Mouse (Mus musculus): ENCODE data around the gene Dlgap1.

Gene Dlgap1

DNA sequence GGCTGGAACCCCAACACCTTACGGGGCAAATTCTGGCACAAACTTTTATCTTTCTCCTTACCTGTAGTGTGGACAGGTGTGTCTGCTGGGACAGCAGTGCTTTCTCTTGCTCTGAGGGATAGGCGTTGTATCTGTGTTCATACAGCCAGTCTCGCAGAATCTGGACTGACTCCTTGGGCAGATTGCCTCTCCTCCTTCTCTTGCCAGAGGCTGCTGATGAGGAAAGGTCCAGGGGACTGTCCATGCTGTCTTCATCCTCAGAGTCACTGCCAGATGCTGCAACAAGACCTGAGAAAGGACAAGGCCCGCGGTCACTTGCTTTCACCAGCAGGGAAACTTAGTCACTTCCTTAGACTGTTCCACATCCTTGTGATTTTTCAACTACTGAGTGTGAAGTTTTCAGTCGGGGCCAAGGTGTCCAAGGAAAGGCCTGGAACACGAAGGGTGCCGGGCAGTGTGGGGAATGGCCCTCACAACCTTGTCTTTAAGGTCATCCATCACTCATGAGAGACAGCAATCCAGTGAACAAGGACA is 877.3 kb downstream of the Dlgap1 start:
- DNase-seq (ENCODE audit: low spot score), result no peak

DNA sequence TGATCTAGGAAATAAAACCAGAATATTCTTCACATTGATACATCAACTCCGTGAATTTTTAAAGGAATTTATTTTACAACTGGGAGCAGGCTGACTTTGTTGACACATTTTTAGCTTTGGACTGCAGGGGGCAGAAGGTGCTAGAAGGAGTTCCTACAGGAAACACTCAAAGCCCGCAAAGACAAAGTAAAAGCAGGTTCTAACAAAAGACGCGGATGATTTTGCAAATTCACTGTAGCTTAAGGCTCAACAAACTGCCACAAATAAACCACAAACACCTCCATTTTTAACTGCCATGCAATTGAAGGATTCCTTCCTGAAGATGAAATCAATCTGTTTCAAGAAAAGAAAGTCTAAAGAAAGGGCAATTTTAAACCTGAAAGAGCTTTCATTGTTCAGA is 878.2 kb downstream of the Dlgap1 start:
- DNase-seq (ENCODE audit: low spot score), result no peak

DNA sequence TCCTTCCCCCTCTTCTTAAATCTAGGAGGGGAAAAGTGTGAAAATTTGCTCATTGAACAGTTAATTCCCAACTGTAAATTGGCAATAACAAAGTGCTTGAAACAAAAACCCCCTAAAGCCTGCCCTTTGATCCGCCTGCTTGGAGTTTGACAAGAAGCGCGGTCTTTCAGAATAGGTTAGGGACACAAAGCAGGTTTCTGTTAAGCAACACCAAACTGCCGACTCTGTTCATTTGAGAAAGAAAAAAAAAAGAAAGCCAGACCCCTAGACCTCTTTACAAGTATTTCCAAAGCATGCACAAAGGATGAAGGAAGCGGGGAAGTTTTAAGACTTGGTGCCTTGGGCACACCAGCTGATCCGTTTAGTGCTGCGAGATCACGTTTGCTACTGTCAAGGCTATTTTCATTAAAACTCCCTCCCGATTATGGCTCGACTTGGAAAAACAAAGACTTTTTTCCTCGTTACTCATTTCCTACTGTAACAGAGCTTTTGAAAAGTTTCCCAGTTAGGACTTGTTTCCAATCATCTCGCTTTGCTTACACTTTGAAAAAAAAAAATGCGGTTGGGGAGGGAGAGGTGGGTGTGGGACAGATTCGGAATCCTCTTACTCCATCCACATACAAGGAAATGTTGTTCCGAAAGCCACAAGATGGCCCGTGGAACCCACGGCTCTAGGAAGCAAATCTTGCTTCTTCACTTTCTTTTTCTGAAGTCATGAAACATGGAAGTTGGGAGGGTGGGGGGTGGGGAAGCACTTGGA is 879.1 kb downstream of the Dlgap1 start:
- no peak for DNase-seq (ENCODE audit: low spot score)

DNA sequence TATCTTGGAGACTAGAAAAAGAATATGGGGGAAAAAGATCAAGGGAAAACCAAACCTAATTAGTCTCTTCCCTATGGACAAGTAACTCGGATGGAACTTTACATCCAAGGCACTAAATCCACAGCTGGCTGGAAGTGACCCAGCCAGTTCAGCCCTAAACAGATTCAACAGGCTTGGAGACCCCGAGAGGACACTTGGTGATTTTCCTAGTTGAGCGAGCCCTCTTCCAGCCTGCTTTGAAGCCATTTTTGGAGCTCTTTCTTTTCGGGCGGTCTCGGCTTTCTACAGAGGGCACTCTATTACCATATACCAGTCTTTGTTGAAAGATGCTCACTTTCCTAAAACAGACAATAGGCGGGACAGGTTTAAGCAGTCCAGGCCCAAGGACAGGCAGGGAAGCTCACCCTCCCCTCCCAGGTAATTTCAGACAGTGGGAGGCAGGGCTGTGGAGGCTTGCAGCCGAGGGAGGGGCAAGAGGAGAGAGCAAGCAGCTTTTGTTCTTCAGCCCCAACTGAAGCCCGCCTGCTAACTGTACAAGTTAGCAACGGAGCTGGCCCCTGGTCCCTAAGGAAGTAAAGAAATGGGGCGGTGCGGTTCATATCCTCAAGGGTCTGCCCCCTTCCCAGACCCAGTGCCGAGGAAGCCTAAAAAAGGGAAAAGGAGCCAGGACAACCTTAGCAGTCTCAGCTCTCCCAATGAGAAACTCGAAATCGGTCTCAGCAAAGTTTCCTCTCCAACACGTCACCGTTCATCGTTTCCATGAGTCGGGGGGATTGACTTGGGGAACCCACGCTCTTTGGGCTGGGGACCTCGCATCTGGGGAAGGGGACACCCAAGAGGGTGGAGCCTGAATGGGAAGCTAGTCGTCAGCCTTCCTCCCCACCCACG is 879.9 kb downstream of the Dlgap1 start:
- no peak for DNase-seq (ENCODE audit: low spot score)

DNA sequence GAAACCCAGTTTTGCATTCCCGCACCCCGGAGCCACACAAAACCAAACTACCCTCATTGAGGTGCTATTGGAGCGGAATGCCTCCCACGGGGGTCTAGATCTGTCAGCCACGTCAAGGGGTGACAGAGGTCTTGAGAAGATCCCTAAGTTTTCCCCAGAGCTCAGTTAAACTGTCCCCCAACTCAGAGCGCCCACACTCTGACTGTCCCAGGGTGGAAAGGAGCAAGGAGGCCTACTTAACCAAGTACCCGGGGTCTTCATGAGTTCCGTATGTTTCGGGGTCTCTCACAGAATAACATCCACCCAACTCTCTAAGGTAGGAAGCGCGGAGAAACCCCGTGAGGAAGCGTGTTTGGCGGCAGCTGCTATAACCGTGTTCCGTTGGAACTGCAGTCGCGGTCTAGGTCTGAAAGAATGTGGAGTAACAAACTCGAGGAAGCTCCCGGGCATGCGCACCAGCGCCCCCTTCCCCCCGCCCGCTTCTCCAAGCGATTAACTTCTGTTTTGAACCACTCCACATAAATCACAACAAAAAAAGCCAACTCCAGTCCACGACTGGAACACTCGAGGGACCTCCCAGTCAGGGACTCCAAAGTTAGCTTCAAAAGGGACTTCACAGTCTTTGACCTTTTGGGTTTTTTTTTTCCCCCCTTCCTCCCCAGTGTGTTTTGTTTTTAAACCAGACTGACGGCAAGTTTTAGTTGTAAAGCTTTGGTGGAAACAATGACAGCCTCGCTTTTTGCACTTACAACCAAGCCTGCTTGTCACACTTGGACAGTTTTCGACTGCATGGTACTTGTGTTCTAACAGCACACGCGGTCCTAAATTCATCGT is 880.7 kb downstream of the Dlgap1 start:
- DNase-seq (ENCODE audit: low spot score), result no peak

DNA sequence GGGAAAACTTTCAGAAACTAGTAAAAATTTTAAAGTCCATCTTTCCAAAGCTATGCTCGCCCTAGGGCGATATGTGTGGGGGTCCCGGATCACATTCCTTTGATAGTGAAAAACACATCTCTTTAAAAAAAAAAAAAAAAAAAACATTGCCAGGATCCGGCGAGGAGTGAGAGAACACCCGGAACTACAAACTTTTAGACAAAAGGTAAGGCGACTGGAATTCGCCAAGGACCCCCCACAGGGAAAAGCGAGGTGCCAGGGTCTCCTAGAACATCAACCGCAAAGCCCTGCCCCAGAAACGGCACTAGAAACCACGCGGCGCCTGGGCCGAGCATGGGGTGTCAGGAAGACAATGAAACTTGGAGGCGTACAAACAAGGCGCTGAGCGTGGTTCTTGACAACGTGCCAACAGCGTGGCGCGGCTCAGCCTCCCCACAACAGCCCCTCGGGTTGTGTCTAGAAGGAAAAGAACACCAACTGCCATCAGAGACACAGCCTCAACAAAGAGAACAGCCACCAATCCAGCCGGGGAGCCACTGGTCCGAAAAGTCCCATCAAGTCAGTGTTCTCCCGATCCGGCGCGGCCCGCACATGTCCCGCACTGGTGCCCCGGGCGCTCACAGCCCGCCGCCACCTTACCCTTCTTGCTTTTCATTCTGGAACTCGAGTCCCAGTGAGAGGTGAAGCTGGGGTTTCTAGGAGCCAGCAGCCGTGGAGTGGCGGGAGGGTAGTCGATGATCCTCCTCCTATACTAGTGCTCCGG is 881.5 kb downstream of the Dlgap1 start:
- DNase-seq (ENCODE audit: low spot score), result no peak

DNA sequence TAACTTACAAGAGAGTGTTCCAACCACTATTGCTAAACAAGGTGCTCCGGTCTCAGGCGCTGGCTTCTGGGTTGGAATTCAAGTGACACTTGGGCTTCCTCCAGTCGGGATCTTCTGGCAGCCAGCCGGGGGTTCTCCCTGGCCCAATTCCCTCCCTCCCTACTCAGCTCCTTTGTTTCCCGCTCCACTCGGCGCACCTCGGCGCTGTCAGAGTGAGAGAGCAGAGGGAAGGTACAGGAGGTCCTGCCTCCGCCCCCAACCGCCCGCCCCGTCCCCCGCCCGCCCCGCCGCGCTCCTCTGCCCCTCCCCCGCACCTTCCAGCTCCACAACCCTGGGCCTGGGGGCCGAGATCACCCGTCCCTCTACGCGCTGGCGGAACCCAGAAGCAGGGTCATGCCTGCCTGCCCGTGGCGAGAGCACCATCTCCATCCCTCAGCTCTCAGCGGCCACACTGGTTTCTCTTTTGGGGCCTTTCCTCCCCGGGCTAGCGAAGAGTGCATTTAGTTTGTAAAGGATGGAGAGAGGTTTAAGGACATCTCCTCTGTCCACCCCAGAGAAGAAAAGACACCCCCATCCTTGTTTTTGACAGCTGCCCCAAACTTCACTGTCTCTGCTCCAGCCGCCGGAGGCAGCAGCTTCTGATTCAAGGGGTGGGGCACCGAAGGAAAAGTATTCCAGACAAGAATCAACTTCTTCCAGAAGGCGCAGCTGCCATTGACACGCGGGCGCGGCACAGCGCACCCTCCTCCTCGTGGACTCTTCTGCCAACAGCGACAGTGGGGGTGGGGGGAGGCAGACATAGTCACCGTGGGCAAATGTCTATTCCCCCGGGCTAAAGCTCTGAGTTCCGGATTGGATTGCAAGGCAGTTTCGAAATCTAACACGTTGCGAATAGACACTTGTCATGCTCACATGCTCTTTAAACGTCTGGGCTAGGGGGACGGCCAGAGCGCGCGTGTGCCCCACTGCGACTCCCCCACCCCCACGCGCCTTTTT is 882.4 kb downstream of the Dlgap1 start:
- no peak for DNase-seq (ENCODE audit: low spot score)

DNA sequence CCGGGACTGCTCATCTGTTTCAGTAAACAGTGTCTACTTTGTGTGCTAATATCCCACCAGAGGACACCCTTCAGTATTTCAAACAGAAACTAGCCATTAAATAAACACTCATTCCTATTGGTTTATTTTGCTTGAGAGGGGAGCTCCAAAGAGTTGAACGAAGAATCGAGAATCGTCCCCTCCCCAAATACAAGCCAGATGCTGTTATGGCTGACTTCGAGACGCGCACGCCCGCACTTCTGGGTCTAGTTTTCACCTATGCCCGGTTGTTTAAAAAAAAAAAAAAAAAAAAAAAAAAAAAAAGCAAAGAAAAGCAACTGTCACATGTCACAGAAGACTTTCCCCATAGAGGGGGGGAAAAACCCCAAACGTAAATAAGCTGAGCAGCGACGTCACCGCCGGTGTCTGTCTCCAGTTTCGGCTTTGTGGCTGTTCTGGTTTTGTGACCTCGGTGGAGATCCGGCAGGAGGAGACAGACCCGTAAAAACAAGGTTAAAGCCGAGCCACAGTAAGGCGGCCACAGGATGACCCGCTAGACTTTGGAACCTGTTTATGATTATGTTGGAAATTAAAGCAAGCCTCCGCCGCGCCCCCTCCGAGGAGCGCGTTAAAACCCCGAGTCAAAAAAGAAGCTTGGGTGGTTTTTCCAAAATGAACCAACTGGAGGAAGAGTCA is 883.3 kb downstream of the Dlgap1 start:
- DNase-seq (ENCODE audit: low spot score), result no peak

DNA sequence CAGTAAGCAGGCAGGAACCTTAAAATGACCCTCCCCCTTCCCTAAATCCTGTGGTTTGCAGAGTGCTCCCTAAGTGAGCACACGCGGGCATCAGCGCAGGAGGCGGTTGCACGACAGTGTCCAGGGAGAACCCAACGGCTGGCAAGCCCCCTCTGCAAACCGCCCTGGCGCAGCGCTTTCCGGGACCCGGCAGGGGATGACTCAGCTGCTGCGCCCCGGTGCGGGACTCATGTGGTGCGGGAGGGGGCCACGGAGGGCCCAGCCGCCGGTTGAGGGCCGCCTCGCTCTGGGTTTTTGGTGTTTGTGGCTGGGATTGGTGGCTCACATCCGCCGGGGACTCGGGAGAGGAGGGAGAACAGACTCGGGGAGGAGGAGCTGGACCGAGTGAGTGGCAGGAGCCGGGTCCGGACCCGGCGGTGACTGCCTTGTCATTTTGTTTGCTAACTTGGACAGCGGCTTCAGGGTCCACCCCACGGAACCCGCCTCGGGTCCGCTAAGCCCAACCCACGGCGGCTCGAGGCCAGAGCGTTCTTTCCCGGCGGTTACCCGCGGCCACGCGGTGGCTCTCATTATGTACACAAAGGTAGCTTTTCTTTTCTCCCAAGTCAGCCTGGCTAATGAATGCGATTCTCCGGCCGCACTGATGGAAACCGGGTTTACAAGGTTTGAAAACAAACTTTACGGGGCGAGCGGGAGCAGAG is 884.0 kb downstream of the Dlgap1 start:
- DNase-seq (ENCODE audit: low spot score), result no peak

DNA sequence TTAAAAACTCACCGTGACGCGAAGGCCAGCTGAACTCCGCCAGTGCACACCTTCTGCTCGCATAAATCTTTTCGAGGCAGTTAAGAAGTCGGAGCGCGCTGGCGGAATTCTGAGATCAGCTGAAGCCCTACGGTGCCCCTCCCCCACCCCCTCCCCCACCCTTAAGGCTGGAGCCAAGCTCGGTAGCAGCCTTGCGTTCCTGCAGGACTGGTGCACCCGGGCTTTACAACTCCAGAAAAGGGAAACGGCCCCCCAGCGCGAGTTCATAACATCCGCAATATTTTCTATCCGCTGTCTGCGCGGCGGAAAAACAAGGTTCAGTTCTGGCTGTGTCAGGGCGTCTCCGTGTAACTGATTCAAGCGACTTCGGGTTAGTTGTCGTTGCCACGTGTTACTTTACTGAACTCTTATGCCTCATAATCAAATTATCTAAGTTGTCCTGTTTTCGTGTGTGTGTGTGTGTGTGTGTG is 884.6 kb downstream of the Dlgap1 start, which contains the start of gene Tgif1:
Tgif1 (minus strand) TSS at position 111 of the 470 bp plus-strand sequence.
- no peak for DNase-seq (ENCODE audit: low spot score)

DNA sequence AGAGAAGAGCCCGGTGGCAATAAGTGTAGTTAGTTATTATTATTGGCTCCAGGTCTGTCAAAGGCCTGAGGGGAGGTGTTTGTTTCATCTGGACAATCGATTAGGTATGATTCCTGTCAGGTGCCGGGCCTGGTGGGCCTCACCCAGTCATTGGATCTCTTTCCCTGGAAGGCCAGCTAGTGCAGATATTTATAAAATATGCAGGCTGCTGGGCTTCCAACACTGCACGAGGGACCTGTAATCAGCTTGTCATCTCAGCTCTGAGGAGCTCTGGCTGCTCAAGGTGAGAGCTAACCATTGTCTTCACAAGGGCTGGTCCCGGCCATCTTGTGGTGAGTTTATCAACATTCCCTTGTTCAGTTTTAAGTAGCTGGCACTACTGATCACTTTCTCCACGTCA is 885.1 kb downstream of the Dlgap1 start:
- no peak for DNase-seq (ENCODE audit: low spot score)

DNA sequence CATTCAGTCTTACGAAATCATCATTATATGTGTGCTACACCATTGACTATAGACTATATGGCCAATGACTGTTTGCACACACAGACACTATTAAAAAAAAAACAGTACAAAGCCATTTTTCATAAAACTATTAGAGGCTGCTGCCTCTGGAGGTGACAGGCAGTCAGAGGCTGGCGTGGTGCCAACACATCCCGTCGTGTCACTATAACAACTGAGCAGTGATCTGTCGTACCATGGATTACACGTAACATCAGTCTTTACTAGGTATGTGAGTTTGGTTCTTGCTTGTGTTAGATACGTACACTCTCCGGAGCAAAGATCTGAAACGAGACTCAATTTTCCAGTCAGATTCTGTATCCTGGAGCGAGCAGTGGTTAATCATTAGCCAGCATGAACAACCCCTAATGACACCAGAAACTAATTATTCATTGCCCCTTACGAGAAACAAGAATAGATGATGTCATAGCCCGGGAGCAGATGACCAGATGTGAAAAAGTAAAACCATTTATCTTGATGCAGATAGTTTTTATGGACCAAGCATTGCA is 888.1 kb downstream of the Dlgap1 start:
- DNase-seq (ENCODE audit: low spot score), result no peak

DNA sequence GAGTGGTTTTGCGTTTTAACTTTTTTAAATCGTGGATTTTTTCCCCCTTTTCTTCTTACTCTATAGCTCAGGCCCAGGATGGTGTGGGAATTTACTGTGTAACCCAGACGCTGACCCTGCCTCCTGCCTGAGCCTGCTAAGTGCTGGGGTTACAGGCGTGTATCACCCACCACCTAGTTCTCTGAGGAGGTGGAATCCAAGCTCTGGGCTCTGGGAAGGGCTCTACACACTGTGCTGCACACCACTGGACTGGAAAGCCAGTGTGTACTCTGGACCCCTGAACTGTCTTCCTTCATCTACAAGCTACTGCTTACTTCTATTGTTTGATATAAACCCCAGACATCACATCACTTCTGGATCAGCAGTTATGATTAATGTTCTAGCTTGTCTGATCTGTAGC is 889.9 kb downstream of the Dlgap1 start:
- no peak for DNase-seq (ENCODE audit: low spot score)

DNA sequence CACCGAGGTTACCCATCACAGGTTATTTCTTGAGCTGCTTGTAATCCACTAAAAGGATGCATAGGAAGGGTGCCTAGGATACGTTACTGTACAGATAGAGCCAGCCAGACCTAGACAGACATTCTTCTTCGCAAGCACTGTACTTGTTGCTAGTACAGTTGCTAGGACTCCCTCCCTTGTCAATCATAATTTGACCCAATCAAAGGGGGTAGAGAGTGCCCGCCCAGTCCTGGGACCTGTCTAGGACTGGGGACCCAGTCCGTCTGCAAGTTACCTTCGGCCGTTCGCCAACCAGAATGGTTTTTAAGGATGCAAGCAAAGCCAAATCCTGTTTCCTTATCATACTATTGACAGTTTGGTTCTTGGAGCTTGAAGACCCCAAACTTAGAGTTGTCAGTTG is 895.2 kb downstream of the Dlgap1 start:
- no peak for DNase-seq (ENCODE audit: low spot score)

DNA sequence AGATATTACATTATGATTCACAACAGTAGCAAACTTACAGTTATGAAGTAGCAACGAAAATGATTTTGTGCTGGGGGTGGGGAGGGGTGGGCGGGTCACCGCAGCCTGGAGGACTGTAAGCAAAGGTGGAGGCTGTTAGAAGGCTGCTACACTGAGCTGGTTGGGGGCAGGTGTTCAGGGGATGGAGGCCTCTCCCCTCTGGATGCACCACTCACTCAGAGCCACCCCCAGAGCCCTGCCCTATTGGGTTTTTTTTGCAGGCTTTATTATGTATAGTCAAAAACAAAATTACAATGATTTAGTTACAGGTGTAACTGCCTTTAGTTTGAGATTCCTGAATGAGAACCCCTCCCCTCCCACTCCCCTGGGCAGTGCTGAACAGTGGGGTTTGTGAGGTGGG is 895.8 kb downstream of the Dlgap1 start:
- no peak for DNase-seq (ENCODE audit: low spot score)

DNA sequence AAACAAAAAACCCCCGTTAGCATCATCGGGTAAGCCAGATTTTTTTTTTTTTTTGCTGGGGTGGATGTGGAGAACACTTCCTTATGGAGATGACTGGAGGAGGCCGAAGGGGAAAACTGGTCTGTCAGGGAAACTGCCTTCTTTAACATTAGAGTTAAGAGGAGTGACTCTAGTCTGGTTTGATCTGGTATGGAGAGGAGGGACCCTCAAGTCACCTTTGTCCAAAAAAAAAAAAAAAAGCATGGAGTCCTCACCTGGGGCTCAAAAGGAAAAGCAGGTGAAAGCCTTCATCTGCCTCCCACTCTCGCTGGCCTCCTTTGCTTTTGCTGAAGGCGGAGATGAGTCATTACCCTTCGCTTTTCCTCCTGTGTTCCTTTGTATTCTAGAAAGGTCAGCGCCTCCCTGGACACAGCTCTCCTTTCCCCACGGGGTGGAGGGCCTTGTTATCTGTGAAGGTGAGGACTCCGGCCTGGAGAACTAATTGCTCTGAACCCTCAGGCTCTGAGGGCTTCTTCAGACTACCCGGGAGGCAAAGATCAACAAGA is 896.3 kb downstream of the Dlgap1 start:
- no peak for DNase-seq (ENCODE audit: low spot score)

DNA sequence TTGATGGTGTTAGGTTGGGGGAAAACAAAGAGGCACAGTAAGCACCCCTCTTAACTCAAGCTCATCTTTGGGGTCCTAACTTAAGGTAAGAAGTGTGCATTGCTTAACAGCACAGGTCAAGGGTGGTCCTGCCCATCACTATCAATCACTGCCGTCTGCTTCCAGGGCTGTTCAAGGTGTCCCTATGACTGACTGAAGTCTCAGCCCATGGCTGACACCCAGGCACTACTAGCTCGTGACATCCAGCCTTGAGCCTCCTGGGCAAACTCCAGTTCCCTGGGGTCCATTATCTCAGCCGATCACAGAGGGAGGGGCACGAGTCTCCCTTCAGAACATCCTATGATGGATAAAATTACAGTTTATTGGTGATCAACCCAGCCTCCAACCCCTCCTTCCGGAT is 897.2 kb downstream of the Dlgap1 start:
- DNase-seq (ENCODE audit: low spot score), result no peak

DNA sequence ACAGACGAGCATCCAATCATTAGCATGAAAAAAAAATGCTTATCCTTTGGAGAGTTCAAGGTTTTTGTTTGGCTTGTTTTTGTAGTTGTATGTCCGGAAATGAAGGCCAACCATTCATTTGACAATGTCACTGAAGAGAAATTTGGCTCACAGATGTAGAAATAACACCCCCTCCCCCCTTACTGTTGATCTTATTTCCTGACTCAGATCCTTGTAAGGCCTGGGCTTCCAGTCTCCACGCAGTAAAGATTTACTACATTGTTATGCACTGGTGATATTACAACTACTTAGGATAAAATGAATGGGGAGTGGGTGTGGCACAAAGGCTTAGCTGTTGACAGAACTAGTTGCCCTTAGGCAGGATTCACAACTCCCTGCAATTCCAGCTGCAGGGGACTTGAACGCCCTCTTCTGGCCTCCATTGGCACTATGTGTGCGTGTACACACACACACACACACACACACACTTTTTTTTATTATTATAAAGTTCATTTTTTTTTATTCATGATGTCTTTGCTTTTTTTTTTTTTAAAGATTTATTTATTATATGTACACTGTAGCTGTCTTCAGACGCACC is 897.8 kb downstream of the Dlgap1 start:
- DNase-seq (ENCODE audit: low spot score), result no peak
